Mouse (Mus musculus) layer of hippocampus, adult 2 months (tissue): ENCODE data around the gene Trim75. TPM values are rescaled to one million over a fixed set of nuclear protein-coding genes. Genes with fewer than 3 reads are reported as not detected.

ENCODE experiments used
- DNase-seq, 2 experiments: peaks; one replicate each; pipeline ENCODE4 v3.0.0; 2022; ENCODE audit warnings: low spot score in 2 of 2
- H3K27ac ChIP-seq: fragments of 200-600 bp; 2 replicates; pipeline ENCODE4 v1.8.1; 2022
- H3K4me3 ChIP-seq: fragments of 200-600 bp; 2 replicates; pipeline ENCODE4 v1.8.1; 2022; ENCODE audit warnings: mild to moderate bottlenecking
- CTCF ChIP-seq: fragments of 200-600 bp; conservative IDR thresholded peaks from 2 replicates; pipeline ENCODE4 v1.8.1; 2022; ENCODE audit warnings: antibody characterized with exemption, mild to moderate bottlenecking, moderate library complexity
- total RNA-seq, 2 experiments: library from RNA; stranded (reverse); gene quantifications; 2 replicates each; pipeline ENCODE4 v1.2.3; 2021

Gene Trim75
- total RNA-seq, 2 experiments from 2014 or later, result not detected

DNA sequence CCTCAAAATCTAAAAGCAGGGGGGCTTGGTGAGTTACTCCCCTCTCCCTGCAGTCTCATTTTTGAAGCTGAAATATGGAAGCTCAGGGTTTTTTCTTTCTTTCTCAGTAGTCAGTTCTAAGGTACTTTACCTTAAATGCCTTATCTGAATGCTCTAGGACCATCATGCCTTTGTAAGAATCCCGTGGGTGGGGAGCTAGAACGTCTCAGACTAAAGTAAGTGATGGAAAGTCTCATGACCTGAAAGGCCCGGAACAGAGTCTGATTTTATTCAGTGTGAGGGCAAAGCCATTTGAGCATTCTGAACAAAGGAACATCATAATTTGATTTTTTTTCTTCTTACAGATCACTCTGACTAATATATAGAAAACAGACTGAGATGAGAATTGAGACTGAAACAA, 52.6 kb downstream of the Trim75 start:
- no peak for TF ChIP-seq CTCF
- H3K4me3 ChIP-seq, result no peak overlapping the region

More for the DNA sequence above, 52.6 kb downstream of the Trim75 start:
- DNase-seq, result no peak
- no peak overlapping the region for H3K27ac ChIP-seq

Other genes starting within 250 kb of the Trim75 start
- 100 to 1,000 TPM; 303 to 323 TPM for gene Klhl2, start 137.8 kb downstream of the Trim75 start, total RNA-seq
- gene Tmem192, start 40.6 kb downstream of the Trim75 start, total RNA-seq, result 10 to 100 TPM; 19.8 to 24.4 TPM
- not detected for gene Trim61, start 30.7 kb upstream of the Trim75 start, total RNA-seq
- not detected for gene Trim60, start 30.8 kb upstream of the Trim75 start, total RNA-seq
- under 1 TPM in 1 of 2 experiments, not detected in 1; 0.91 TPM for gene Apela, start 49.5 kb upstream of the Trim75 start, total RNA-seq
- gene Gm10663, start 87.2 kb upstream of the Trim75 start, total RNA-seq, result not detected
- gene BC030870, start 141.7 kb upstream of the Trim75 start, total RNA-seq, result not detected